Mouse (Mus musculus) B cell, adult 67 days (primary cell): Measurements from ENCODE around the gene Fzd1. TPM values are rescaled to one million over a fixed set of nuclear protein-coding genes. Genes with fewer than 3 reads are reported as not detected.

Experiments used
- total RNA-seq, 2 experiments: library from RNA; stranded (reverse); gene quantifications; 4 replicates each; pipeline ENCODE4 v1.2.4; 2023

The Fzd1 gene
- total RNA-seq = under 1 TPM in 1 of 2 experiments, not detected in 1; 0.12 TPM

DNA sequence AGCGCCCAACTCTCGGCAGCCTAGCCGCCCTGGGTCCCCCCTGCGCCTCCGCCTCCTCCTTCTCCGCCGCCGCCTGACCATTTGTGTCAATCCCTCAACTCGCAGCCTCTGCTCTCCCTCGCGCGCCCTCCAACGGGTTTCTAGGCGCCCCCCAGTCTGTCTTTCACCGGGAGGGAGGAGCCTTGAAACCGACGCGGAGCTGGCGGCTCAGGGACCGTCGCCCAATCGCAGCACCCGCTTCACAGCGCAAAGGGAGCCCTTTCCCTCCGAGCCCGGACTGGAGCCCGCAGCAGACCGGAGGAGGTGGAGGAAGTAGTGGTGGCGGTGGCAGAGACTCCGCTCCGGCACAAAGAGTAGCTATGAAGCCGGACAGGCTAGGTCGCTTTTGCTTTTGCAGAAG lies at the start of gene Fzd1:
TSS of gene Fzd1 (minus strand) at position 134 of the 400 bp plus-strand sequence.

